Mouse (Mus musculus): Measurements from ENCODE around the gene Ccdc86. TPM values are rescaled to one million over a fixed set of nuclear protein-coding genes. Genes with fewer than 3 reads are reported as not detected.

Ccdc86 gene
- polyA plus RNA-seq, 1 experiment from 2014 or later, result 47.2 TPM

DNA sequence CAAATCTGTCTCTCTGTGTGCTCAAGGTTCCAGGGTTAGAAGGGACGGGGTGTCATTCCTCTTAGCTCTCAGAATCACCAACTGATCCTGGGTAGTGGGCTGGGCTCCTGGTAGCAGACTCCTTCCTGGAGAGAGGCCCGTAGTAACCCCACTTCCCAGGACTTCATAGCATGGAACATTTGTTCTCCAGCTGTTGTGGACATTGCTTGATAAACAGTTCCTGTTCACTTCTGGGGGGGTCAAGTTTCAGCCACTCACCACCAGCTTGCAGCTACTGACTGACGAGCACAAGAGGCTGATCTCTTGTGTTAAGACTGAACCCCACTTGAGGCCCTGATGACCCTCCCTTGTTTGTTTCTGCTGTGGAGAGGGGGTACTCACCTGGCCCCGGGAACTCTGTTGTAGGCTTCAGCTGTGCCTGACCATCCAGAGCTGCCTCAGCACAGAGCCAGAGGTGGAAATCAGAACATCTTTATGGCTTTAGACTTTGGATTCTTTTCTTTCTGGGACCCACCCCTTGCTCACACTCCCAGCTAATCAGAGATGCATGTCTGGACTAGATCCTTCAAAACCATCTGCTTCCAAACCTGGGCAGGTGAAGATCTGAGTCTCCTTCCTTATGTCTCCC lies 25.3 kb upstream of the Ccdc86 start, which contains the start of gene Ms4a10:
TSS of gene Ms4a10 (minus strand) at position 433 of the 628 bp plus-strand sequence.
- Histone ChIP-seq H3K36me3 (replicated peaks) (no peaks in the 10 kb centered on the region), H3K4me3 (no peak within 1 kb of the TSS), H3K4me1 (peaks cover 7% of the 10 kb centered on the region), H3K27me3 (replicated peaks; ENCODE audit: low read depth, poor library complexity, severe bottlenecking) (no peaks in the 10 kb centered on the region), H3K9me3 (peaks cover 17% of the 10 kb centered on the region; the same call in 1 of the 2 replicates), H3K27ac (replicated peaks) (no peak within 1 kb of the TSS)
- WGBS, result 51% methylated on average over 4 of the region's 4 CpGs
- DNase-seq (ENCODE audit: low spot score), result no peak

GRCm38 (mm10) chr19:10973187-10973586 lies 24.1 kb upstream of the Ccdc86 start:
- 74% methylated on average over 2 of the region's 2 CpGs for WGBS
- H3K27ac ChIP-seq (replicated peaks), result no peak overlapping the region

GRCm38 (mm10) chr19:10972660-10973059 lies 23.6 kb upstream of the Ccdc86 start:
- WGBS, result 41% methylated on average over 3 of the region's 3 CpGs
- Histone ChIP-seq H3K9me3 (peaks cover 18% of the 10 kb centered on the region; the same call in 1 of the 2 replicates), H3K27me3 (replicated peaks; ENCODE audit: low read depth, poor library complexity, severe bottlenecking) (no peaks in the 10 kb centered on the region), H3K4me3 (no peak overlapping the region), H3K36me3 (replicated peaks) (no peaks in the 10 kb centered on the region), H3K27ac (replicated peaks) (no peak overlapping the region), H3K4me1 (peaks cover 6% of the 10 kb centered on the region)
- DNase-seq (ENCODE audit: low spot score), result no peak

More at GRCm38 (mm10) chr19:10973187-10973586, 24.1 kb upstream of the Ccdc86 start:
- Histone ChIP-seq H3K4me3 (no peak overlapping the region), H3K4me1 (peaks cover 6% of the 10 kb centered on the region), H3K27me3 (replicated peaks; ENCODE audit: low read depth, poor library complexity, severe bottlenecking) (no peaks in the 10 kb centered on the region), H3K36me3 (replicated peaks) (no peaks in the 10 kb centered on the region), H3K9me3 (peaks cover 17% of the 10 kb centered on the region; the same call in 1 of the 2 replicates)
- no peak for DNase-seq (ENCODE audit: low spot score)

- no peak overlapping the region for H3K4me3 ChIP-seq
- WGBS, result 78% methylated on average over 3 of the region's 3 CpGs
- no peaks in the 10 kb centered on the region for H3K36me3 ChIP-seq (replicated peaks)
- no peaks in the 10 kb centered on the region for H3K27me3 ChIP-seq (replicated peaks; ENCODE audit: low read depth, poor library complexity, severe bottlenecking)
- no peak overlapping the region for H3K27ac ChIP-seq (replicated peaks)
- H3K4me1 ChIP-seq, result peaks cover 6% of the 10 kb centered on the region
- H3K9me3 ChIP-seq, result peaks cover 19% of the 10 kb centered on the region; the same call in 1 of the 2 replicates
- DNase-seq (ENCODE audit: low spot score), result no peak
These were observed 21.4 kb upstream of the Ccdc86 start for GRCm38 (mm10) chr19:10970457-10970856.

DNA sequence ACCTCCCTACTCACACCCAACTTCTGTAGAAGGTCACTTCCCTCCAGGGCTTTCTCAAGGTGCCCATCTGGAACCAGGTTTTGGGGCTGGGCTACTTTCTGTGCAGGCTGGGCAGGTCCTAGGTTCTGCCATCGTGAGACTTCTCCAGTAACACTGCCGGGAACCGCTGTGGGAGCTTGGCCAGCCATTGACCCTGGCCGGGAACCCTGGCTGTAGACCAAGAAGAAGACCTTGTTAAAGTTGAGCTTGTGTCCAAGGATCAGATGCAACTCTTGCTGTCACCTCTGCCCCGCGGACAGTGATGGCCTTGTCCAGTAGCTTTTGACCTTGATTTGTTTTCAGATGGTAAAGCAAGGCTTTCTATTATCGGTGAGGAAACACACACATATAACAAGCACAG lies 19.5 kb upstream of the Ccdc86 start:
- no peaks in the 10 kb centered on the region for H3K4me1 ChIP-seq
- 90% methylated on average over 7 of the region's 7 CpGs for WGBS
- no peaks in the 10 kb centered on the region for H3K36me3 ChIP-seq (replicated peaks)
- H3K9me3 ChIP-seq, result peaks cover 19% of the 10 kb centered on the region; the same call in 1 of the 2 replicates
- H3K4me3 ChIP-seq, result no peak overlapping the region
- H3K27me3 ChIP-seq (replicated peaks; ENCODE audit: low read depth, poor library complexity, severe bottlenecking), result no peaks in the 10 kb centered on the region
- no peak for DNase-seq (ENCODE audit: low spot score)
- no peak overlapping the region for H3K27ac ChIP-seq (replicated peaks)

GRCm38 (mm10) chr19:10965721-10966120 lies 16.7 kb upstream of the Ccdc86 start:
- Histone ChIP-seq H3K4me3 (no peak overlapping the region), H3K4me1 (no peaks in the 10 kb centered on the region), H3K27me3 (replicated peaks; ENCODE audit: low read depth, poor library complexity, severe bottlenecking) (no peaks in the 10 kb centered on the region), H3K9me3 (peaks cover 5% of the 10 kb centered on the region; the same call in 1 of the 2 replicates), H3K36me3 (replicated peaks) (no peaks in the 10 kb centered on the region), H3K27ac (replicated peaks) (no peak overlapping the region)
- no peak for DNase-seq (ENCODE audit: low spot score)
- WGBS, result 87% methylated on average over 7 of the region's 7 CpGs

DNA sequence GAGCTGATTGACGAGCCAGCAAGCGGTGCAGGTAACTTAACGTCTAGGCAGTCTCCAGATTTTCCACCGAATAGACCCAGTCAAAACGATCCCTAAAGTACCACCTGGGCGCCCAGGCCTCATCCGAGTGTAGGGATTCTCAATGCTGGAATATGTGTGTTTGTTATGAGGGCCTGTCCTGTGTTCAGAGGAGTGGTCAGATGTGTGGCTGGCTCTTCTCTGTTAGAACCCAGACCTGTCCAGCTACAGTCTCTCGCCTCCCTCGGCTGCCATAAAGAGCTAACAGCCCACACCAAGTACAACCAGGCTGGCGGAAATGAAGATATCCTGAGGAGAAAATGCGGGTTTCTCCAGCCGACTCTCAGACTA lies 10.9 kb upstream of the Ccdc86 start:
- WGBS, result 49% methylated on average over 12 of the region's 12 CpGs
- H3K27ac ChIP-seq (replicated peaks), result no peak overlapping the region
- H3K4me3 ChIP-seq, result no peak overlapping the region
- H3K9me3 ChIP-seq, result no peaks in the 10 kb centered on the region
- peaks cover 3% of the 10 kb centered on the region; the same call in 1 of the 2 replicates for H3K4me1 ChIP-seq
- H3K36me3 ChIP-seq (replicated peaks), result no peaks in the 10 kb centered on the region
- DNase-seq (ENCODE audit: low spot score), result no peak
- no peaks in the 10 kb centered on the region for H3K27me3 ChIP-seq (replicated peaks; ENCODE audit: low read depth, poor library complexity, severe bottlenecking)

DNA sequence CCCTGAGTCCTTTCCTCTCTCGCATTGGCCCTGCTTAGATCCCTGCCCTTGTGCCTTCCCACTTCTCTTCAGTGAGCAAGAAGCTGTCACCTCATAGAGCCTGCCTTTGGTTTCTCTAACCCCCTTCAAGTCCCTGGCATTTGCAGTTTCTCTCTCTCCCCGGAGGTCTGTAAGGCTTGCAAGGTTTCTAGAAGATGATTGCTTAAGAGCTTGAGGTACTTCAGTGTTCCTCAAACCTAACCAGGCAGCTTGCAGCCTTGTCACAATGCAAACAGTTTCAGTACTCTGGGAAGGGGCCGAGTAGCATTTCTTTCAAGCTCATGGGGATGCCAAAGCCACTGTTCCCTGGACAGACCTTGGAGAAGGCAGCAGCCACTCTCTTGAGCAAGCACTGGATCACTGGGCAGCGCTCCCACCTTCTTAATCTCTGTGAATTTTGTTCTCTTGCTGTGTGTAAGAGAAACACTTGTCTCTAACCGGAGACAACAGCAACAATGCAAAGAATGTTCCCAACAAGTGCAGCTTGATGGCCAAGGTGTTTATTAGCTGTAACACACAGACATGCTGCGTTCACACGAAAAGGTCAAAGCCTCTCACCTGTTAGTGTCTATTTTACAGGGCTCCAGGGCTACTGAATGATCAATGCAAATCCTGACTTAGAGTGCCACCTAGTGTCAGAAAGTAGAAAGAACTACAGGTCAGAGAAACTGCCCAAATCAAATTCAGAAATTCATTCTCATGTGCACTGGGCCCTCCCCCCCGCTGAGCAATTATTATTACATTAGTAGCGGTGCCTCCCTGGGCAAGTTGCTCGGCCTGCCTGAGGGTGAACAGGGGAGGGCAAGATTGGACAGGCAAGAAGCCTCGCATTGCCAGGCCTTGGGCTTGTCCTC lies 10.3 kb upstream of the Ccdc86 start:
- no peak overlapping the region for H3K27ac ChIP-seq (replicated peaks)
- no peaks in the 10 kb centered on the region for H3K27me3 ChIP-seq (replicated peaks; ENCODE audit: low read depth, poor library complexity, severe bottlenecking)
- H3K36me3 ChIP-seq (replicated peaks), result no peaks in the 10 kb centered on the region
- peaks cover 3% of the 10 kb centered on the region; the same call in 1 of the 2 replicates for H3K4me1 ChIP-seq
- no peaks in the 10 kb centered on the region for H3K9me3 ChIP-seq
- WGBS, result 36% methylated on average over 11 of the region's 11 CpGs
- H3K4me3 ChIP-seq, result no peak overlapping the region
- DNase-seq (ENCODE audit: low spot score), result peak; percentile 41

GRCm38 (mm10) chr19:10952021-10952939 lies 3.2 kb upstream of the Ccdc86 start:
- 75% methylated on average over 11 of the region's 11 CpGs for WGBS
- H3K36me3 ChIP-seq (replicated peaks), result 0 out of 2 replicates have a peak, but pooled peaks cover 2% of the 10 kb centered on the region
- DNase-seq (ENCODE audit: low spot score), result peak; percentile 41
- H3K27ac ChIP-seq (replicated peaks), result no peak overlapping the region; the same call in 1 of the 2 replicates
- H3K4me3 ChIP-seq, result no peak overlapping the region
- H3K27me3 ChIP-seq (replicated peaks; ENCODE audit: low read depth, poor library complexity, severe bottlenecking), result no peaks in the 10 kb centered on the region
- peaks cover 35% of the 10 kb centered on the region for H3K4me1 ChIP-seq
- no peaks in the 10 kb centered on the region for H3K9me3 ChIP-seq

- Histone ChIP-seq H3K36me3 (replicated peaks) (peaks cover 29% of the 10 kb centered on the region), H3K4me3 (peak overlapping the region; percentile 98), H3K9me3 (no peaks in the 10 kb centered on the region), H3K4me1 (peaks cover 46% of the 10 kb centered on the region), H3K27ac (replicated peaks) (peak overlapping the region; percentile 73), H3K27me3 (replicated peaks; ENCODE audit: low read depth, poor library complexity, severe bottlenecking) (no peaks in the 10 kb centered on the region)
- 39% methylated on average over 9 of the region's 9 CpGs for WGBS
- no peak for DNase-seq (ENCODE audit: low spot score)
These were observed 492 bp upstream of the Ccdc86 start for GRCm38 (mm10) chr19:10949558-10949957.

DNA sequence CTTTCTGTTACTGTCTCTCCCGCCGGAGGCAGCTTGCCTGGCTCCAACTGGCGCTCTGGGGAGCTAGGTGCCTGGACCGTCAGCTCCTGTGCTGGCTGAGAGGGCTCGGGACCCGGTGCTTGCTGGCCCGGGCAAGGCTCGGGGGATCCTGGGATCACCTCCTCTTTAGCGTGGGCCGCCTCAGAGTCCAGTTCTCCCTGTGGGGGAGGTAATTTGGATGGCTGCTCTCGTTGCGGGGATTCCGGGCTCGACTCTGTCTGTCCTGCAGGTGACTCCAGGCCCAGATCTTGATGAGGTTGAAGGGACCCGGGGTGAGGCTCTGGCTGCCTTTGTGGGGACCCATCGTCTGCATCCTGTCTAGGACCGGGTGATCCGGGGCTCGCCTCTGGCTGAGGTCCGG lies 650 bp downstream of the Ccdc86 start:
- peaks cover 46% of the 10 kb centered on the region for H3K4me1 ChIP-seq
- H3K4me3 ChIP-seq, result peak overlapping the region; percentile 98
- WGBS, result 1% methylated on average over 20 of the region's 20 CpGs

DNA sequence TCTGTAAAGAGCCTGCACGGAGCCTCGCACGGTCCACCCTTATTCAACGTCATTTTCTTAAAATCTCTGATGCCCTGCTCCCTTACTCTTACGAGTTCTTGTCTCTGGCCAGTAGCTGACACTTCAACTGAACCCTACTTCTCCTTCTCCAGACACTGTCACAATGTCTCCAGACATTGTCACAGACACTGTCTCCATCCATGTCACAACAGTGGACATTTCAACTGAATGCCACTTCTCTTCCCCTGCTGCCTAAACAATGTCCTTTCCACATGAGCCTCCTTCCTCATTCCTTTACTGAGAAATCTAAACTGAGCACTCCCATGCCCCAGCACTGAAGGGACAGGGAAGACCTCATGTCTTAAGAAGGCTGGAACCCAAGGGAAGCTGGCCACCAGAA lies 1.8 kb downstream of the Ccdc86 start:
- 91% methylated on average over 5 of the region's 5 CpGs for WGBS
- Histone ChIP-seq H3K27me3 (replicated peaks; ENCODE audit: low read depth, poor library complexity, severe bottlenecking) (no peaks in the 10 kb centered on the region), H3K27ac (replicated peaks) (no peak overlapping the region), H3K4me3 (peak overlapping the region; percentile 98), H3K9me3 (no peaks in the 10 kb centered on the region), H3K36me3 (replicated peaks) (peaks cover 52% of the 10 kb centered on the region), H3K4me1 (peaks cover 42% of the 10 kb centered on the region)
- DNase-seq (ENCODE audit: low spot score), result no peak

More for the DNA sequence above, 650 bp downstream of the Ccdc86 start:
- peak overlapping the region; percentile 75 for H3K27ac ChIP-seq (replicated peaks)
- DNase-seq (ENCODE audit: low spot score), result no peak
- peaks cover 40% of the 10 kb centered on the region for H3K36me3 ChIP-seq (replicated peaks)
- no peaks in the 10 kb centered on the region for H3K27me3 ChIP-seq (replicated peaks; ENCODE audit: low read depth, poor library complexity, severe bottlenecking)
- no peaks in the 10 kb centered on the region for H3K9me3 ChIP-seq

All from embryonic facial prominence, embryonic 10.5 days (tissue).